Mouse (Mus musculus) embryonic facial prominence, embryonic 10.5 days (tissue): ENCODE measurements at regions not wholly inside any gene's neighbourhood (a gene's known extent, or its start where the extent isn't known, plus 50 kb on each side); places are given as distances from the start of the nearest gene placed in this dataset.
"Not testable (repeated sequence)": the region's sequence is repeated elsewhere in the genome, so short reads cannot be mapped to it uniquely, and the experiment has no call there.

Experiments
- DNase-seq: peaks from one replicate; pipeline ENCODE4 v3.0.0-alpha.2; 2017; ENCODE audit warnings: low spot score
- H3K27ac ChIP-seq: fragments of 300-500 bp; sonication (generic); replicated peaks from 2 replicates; pipeline ENCODE4 v1.5.1; 2016; ENCODE audit warnings: mild to moderate bottlenecking
- H3K27me3 ChIP-seq: fragments of 300-500 bp; sonication (generic); replicated peaks from 2 replicates; pipeline ENCODE4 v1.6.1; 2016; ENCODE audit warnings: low read depth, mild to moderate bottlenecking; ENCODE audit not compliant: poor library complexity, severe bottlenecking
- H3K36me3 ChIP-seq: fragments of 300-500 bp; sonication (generic); replicated peaks from 2 replicates; pipeline ENCODE4 v1.6.1; 2016; ENCODE audit warnings: mild to moderate bottlenecking, moderate library complexity
- H3K4me1 ChIP-seq: fragments of 300-500 bp; sonication (generic); 2 replicates; pipeline ENCODE4 v1.6.1; 2016
- H3K4me3 ChIP-seq: fragments of 300-500 bp; sonication (generic); 2 replicates; pipeline ENCODE4 v1.5.1; 2016; ENCODE audit warnings: mild to moderate bottlenecking, moderate library complexity
- H3K9me3 ChIP-seq: fragments of 300-500 bp; sonication (generic); 2 replicates; pipeline ENCODE4 v1.6.1; 2016; ENCODE audit warnings: mild to moderate bottlenecking
- WGBS: fragments of 180-500 bp; shearing (Covaris S2); methylation state at CpG from one replicate; pipeline ENCODE4 v1.1.7; 2016; 5-methylcytosine and 5-hydroxymethylcytosine counted together

DNA sequence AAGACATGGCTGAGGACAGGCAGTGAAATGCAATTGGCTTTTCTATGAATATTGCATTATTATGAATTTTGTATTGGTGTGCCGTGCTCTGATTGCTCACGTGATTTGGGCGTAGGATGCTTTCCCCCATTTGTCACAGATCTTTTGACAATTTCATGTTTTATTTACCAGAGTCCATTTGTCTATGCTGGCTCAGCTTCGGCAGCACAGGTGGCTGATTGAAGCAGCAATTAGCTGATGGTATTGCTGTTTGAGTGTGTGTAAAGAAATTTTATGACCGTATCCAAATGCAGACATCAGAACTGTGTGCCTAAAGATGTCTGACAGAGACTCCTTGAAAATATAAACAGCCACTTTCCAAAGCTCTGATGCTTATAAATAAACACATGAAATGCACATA lies 498.5 kb upstream of the Akr1e1 start:
- H3K4me1 ChIP-seq = no peaks in the 10 kb centered on the region
- H3K4me3 ChIP-seq = no peak overlapping the region
- H3K36me3 ChIP-seq = no peaks in the 10 kb centered on the region
- no peaks in the 10 kb centered on the region for H3K27me3 ChIP-seq
- no peak for DNase-seq
- H3K27ac ChIP-seq = no peak overlapping the region
- 86% methylated on average over 5 of the region's 5 CpGs for WGBS
- no peaks in the 10 kb centered on the region for H3K9me3 ChIP-seq

DNA sequence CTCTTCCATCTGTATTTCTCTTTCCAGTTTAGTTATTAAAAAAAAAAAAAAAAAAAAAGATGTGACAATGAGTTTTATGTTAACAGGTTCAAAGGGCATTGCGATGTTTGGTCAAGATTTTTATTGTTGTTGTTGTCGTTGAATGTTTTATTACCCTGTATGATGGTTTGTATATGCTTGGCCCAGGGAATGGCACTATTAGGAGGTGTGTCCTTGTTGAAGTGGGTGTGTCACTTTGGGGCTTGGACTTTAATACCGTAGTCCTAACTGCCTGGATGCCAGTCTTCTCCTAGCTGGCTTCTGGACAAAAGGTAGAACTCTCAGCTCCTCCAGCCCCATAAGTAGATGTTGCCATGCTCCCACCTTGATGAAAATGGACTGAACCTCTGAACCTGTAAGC lies 545.9 kb upstream of the Akr1e1 start:
- Histone ChIP-seq H3K9me3 (no peaks in the 10 kb centered on the region), H3K4me1 (no peaks in the 10 kb centered on the region), H3K27me3 (no peaks in the 10 kb centered on the region), H3K4me3 (no peak overlapping the region), H3K36me3 (no peaks in the 10 kb centered on the region), H3K27ac (no peak overlapping the region)
- 92% methylated on average over 3 of the region's 3 CpGs for WGBS
- no peak for DNase-seq

DNA sequence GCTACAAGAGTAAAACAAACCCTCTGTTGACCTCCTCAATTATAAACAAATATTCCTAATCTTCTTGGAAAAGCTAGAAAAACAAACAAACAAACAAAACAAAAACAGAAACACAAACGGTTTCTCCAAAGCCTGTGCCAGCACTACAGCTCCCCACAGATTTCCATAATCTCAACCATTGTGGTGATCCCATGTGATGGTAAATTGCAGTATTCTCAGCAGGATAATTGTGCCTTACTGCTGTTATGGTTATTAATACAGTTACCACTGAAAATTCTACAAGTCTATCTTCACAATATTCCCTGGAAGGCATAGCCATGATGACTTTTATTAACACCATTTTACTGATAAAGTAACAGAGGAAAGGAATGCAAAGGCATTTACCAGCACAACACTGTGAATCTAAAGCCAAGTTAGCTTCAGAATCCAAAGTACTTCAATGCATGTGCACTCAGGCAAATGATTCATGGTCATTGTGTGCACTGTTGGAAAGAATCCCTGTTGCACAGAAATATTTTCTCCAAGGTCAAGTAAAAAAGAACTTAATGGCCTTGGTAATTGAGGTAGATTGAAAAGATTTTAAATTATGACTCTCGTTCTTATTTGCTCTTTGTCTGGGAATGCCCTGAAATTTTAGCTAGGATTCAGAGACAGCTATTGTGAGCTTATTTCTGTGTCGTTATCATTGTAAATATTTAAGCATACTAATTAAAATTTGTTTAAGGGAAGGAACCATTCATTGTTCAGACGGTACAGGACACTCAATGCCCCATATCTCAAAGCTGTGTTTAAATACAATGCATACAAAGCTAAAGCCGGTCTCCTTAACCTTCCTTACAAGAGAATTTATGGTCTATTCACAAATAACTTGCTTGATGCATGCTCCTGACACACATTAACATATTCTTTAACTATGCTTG lies 551.1 kb upstream of the Akr1e1 start:
- H3K4me3 ChIP-seq = no peak overlapping the region
- H3K27ac ChIP-seq = no peak overlapping the region
- no peaks in the 10 kb centered on the region for H3K9me3 ChIP-seq
- DNase-seq = no peak
- no peaks in the 10 kb centered on the region for H3K36me3 ChIP-seq
- H3K4me1 ChIP-seq = no peaks in the 10 kb centered on the region
- H3K27me3 ChIP-seq = no peaks in the 10 kb centered on the region
- WGBS = 65% methylated on average over 5 of the region's 5 CpGs

DNA sequence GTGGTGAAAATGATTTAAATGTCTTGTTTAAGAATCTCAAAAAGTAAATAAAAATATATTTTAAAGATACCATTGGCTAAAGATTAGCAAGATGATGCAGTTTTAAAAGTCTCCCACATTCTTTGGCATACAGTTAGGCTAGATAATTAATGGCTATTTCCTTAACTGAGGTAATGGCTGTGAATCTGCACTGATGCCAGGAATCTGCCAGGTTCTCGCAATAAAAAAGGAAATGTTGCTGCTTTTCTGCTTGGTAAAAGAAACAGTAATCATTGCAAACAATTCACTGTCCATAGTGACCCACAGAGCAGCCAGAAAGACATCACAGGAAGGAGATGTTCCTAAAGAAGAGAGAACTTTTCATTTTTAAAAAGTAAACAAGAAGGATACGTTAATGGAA lies 557.7 kb upstream of the Akr1e1 start:
- no peaks in the 10 kb centered on the region for H3K9me3 ChIP-seq
- no peaks in the 10 kb centered on the region for H3K27me3 ChIP-seq
- H3K4me1 ChIP-seq = no peaks in the 10 kb centered on the region
- no peak overlapping the region for H3K27ac ChIP-seq
- no peaks in the 10 kb centered on the region for H3K36me3 ChIP-seq
- WGBS = 95% methylated on average over 2 of the region's 2 CpGs
- no peak overlapping the region for H3K4me3 ChIP-seq
- no peak for DNase-seq

DNA sequence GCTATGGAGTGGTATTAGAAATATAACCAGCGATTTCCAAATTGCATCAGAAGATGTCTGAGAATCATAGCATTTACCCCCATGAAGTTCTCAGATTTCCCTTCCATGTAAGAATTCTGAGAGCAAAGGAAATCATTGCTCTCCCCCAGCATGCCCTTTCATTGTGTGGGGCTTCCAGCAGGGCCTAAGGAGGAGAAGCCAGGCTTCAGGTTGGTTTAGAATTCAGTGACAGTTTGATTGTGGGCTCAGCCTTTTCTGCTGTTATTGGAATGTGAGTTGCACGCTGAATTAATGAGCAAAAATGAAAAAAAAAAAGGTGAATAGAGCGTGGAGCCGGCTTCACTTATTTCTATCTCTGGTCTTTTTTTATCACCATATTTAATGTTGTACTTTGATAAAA lies 570.0 kb upstream of the Akr1e1 start:
- H3K9me3 ChIP-seq = no peaks in the 10 kb centered on the region
- no peak overlapping the region for H3K27ac ChIP-seq
- no peak for DNase-seq
- H3K27me3 ChIP-seq = no peaks in the 10 kb centered on the region
- H3K36me3 ChIP-seq = no peaks in the 10 kb centered on the region
- no peaks in the 10 kb centered on the region for H3K4me1 ChIP-seq
- whole genome bisulfite sequencing = 82% methylated on average over 4 of the region's 4 CpGs
- no peak overlapping the region for H3K4me3 ChIP-seq

DNA sequence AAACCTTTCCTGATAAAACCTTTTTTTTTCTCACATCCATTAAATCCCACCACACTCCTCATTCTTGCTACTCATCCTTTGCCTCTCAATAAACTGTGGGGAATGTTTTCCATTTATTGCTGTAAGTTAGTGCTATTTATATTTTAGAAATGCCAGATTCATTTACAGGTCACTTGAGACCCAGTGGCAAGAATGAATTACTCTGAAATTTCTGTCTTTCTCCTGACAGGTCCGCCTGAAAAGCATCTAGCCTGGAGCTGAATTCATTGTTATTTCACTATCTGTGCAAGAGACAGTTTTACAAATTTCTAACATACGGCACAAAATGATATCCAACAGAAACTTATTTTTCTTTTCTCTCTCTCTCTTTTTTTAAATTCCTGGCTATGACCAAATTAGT lies 570.6 kb upstream of the Akr1e1 start:
- Histone ChIP-seq H3K4me3 (no peak overlapping the region), H3K4me1 (no peaks in the 10 kb centered on the region), H3K27ac (no peak overlapping the region), H3K9me3 (no peaks in the 10 kb centered on the region), H3K36me3 (no peaks in the 10 kb centered on the region), H3K27me3 (no peaks in the 10 kb centered on the region)
- no peak for DNase-seq
- WGBS = 65% methylated on average over 2 of the region's 2 CpGs

DNA sequence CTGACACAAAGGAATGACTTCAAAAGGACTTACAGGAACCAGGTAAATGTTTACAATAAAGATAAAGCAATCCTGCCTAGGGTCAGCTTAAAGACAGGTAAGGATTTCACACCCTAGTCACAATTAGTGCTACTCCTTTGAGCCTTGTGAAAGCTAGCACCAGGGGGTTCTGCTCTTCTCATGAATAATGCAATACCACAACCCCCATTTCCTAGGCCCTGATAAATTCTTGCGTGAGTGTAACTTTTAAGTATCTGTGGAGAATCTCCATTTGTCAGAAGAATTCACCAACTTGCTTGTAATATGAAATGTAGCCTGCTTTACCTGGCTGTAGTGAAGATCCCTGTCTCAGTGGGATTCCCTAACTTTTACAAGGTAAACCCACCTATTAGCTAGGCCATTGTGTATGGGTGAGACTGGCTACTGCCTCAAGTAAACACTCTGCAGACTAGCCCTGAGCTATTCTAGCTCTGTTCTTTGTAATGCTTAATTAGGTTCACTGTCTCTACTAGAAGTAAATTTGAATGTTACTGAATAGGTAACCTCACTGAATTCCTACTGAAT lies 576.3 kb upstream of the Akr1e1 start:
- H3K9me3 ChIP-seq, H3K27me3 ChIP-seq, H3K4me3 ChIP-seq, H3K4me1 ChIP-seq, H3K36me3 ChIP-seq, DNase-seq, H3K27ac ChIP-seq: not testable (repeated sequence)
- 37% methylated on average over 1 of the region's 1 CpGs for WGBS

DNA sequence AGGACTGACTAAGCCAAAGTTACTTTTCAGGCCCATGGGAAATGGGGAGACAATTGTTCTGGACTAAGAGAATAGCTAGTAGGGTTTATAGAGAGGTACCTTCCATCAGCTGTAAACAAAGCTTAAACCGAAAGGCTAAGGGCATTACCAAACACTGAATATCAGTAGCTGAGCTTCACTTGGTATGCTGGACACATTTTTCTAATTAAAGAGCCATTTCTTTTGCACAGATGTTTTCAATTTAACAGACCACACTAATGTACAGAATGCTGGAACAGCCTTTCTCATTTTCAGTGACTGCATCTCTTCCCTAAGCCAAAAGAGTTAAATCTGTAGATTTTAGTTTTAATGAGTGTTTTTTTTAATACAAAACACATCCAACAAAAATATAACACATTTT lies 593.8 kb upstream of the Akr1e1 start:
- Histone ChIP-seq H3K27ac (no peak overlapping the region), H3K4me1 (peaks cover 9% of the 10 kb centered on the region; the same call in 1 of the 2 replicates), H3K36me3 (no peaks in the 10 kb centered on the region), H3K9me3 (no peaks in the 10 kb centered on the region), H3K27me3 (no peaks in the 10 kb centered on the region), H3K4me3 (no peak overlapping the region)
- no peak for DNase-seq
- WGBS = 37% methylated on average over 1 of the region's 1 CpGs

DNA sequence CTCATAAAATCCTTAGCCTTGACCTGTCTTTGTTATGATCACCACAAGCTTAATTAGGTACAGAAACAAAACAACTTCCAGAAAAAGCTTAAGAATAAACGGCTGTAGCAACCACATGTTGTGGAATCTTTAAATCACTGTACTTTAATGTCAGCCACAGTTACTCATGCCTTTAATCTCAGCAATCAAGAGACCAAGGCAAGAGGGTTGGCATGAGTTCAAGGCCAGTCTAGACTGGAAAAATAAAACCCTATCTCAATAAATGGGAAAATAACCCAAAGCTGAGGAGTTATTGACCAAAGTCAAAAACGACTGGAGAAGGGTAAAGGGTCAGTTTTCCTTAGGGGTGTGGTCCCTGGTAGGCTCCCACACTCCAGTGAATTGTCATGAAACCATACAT lies 595.2 kb upstream of the Akr1e1 start:
- Histone ChIP-seq H3K4me3 (no peak overlapping the region), H3K27ac (no peak overlapping the region), H3K9me3 (no peaks in the 10 kb centered on the region), H3K27me3 (no peaks in the 10 kb centered on the region), H3K36me3 (no peaks in the 10 kb centered on the region), H3K4me1 (peaks cover 9% of the 10 kb centered on the region; the same call in 1 of the 2 replicates)
- no peak for DNase-seq
- 55% methylated on average over 2 of the region's 2 CpGs for WGBS

DNA sequence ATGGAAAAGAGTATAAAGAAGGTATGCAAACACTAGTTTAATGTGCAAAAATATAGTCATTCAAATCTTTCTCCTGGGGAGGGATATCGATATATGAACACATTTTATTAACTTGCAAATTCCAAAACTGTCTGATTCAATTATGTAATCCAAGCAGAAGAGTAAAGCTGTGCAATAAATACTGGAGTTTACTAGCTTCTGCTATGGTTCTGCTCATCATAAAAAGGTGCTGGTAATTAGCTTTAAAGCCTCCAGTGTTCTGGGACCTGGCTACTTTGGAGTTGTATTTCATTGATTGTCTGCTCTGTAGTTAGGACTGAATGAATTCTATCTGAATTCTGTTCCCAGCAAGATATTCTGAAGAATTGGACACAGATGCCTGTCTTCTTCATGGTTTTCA lies 602.7 kb upstream of the Akr1e1 start:
- H3K4me1 ChIP-seq = no peaks in the 10 kb centered on the region
- no peaks in the 10 kb centered on the region for H3K9me3 ChIP-seq
- H3K27ac ChIP-seq = no peak overlapping the region
- WGBS = 85% methylated on average over 1 of the region's 1 CpGs
- no peaks in the 10 kb centered on the region for H3K36me3 ChIP-seq
- DNase-seq = no peak
- H3K4me3 ChIP-seq = no peak overlapping the region
- no peaks in the 10 kb centered on the region for H3K27me3 ChIP-seq

DNA sequence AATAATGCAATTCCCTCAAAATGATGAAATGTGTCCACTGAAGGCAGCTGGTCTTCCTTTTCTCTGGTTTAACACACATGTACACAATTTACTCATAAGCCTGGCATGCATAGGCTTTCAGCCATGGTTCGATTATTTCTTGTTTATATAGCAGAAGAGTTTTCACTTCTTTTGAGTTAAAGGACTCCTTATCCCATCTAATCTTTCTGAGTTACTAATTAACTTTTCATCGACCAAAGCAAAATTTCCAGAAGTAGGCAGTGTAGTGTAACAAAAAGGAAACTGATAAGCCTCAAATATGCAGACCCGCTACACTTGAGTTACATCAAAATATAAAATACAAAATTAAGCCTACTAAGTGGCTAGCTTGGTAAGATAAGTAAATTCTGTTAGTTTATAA lies 620.5 kb upstream of the Akr1e1 start:
- Histone ChIP-seq H3K4me3 (no peak overlapping the region), H3K9me3 (no peaks in the 10 kb centered on the region), H3K36me3 (no peaks in the 10 kb centered on the region), H3K4me1 (no peaks in the 10 kb centered on the region), H3K27ac (no peak overlapping the region), H3K27me3 (no peaks in the 10 kb centered on the region)
- DNase-seq = no peak
- WGBS = 75% methylated on average over 3 of the region's 3 CpGs

DNA sequence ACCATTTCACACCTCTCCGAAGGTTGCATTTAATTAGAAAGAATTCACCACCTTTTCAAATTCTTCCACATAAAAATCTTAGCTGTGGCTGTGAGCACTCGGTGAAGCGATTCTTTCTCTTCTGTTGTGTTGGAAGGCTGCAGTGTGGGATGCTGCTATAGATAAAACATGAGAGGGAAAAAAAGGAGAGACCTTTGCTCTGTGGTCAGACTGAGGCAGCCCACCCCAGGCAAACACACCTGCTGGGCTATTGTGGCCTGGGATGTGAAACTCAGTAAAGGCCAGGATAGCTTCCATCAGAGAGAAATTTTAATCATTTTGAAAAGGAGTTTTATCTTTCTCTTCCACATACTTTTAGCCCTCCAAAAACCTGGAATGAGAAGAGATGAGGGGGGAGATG lies 625.3 kb upstream of the Akr1e1 start:
- H3K9me3 ChIP-seq = no peaks in the 10 kb centered on the region
- WGBS = 80% methylated on average over 3 of the region's 3 CpGs
- H3K27ac ChIP-seq = no peak overlapping the region
- no peaks in the 10 kb centered on the region for H3K4me1 ChIP-seq
- H3K27me3 ChIP-seq = no peaks in the 10 kb centered on the region
- H3K36me3 ChIP-seq = no peaks in the 10 kb centered on the region
- no peak for DNase-seq
- no peak overlapping the region for H3K4me3 ChIP-seq

DNA sequence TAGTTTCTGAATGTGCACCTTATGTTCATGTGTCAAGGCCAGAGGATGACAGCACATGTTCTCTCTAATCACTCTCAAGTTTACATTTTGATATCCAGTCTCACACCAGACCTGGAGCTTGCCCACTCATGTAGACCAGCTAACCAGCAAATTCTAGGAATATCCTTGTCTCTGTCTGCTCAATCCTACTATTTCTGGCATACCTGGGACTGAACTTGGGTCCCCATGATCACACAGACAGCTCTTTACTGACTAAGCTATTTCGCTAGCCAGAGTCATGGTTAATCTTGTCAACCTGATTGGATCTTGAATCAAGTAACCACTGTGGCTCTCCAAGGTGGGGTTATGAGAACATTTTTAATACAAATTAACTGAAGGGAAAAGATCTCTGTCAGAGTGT lies 625.9 kb upstream of the Klf6 start:
- Histone ChIP-seq H3K36me3 (no peaks in the 10 kb centered on the region), H3K27me3 (no peaks in the 10 kb centered on the region), H3K4me3 (no peak overlapping the region), H3K4me1 (peaks cover 6% of the 10 kb centered on the region; the same call in 1 of the 2 replicates), H3K27ac (no peak overlapping the region), H3K9me3 (no peaks in the 10 kb centered on the region)
- 96% methylated on average over 1 of the region's 1 CpGs for WGBS
- no peak for DNase-seq
